Mouse (Mus musculus) heart, adult 2 months (tissue): Measurements from ENCODE around the gene Rffl.

Experiments
- CTCF ChIP-seq: fragments of 200-600 bp; IDR thresholded peaks from 2 replicates; pipeline ENCODE4 v1.8.1; 2022; ENCODE audit warnings: antibody characterized with exemption, mild to moderate bottlenecking, moderate library complexity
- EP300 ChIP-seq: fragments of 200-500 bp; IDR thresholded peaks from 2 replicates; pipeline ENCODE4 v1.6.1; 2011; ENCODE audit warnings: low read depth, low read length, control low read depth; ENCODE audit not compliant: insufficient read depth
- POLR2A ChIP-seq: fragments of 200-500 bp; IDR thresholded peaks from 2 replicates; pipeline ENCODE4 v1.6.1; 2011; ENCODE audit warnings: mild to moderate bottlenecking, low read depth, low read length, control low read depth; ENCODE audit not compliant: insufficient read depth

DNA sequence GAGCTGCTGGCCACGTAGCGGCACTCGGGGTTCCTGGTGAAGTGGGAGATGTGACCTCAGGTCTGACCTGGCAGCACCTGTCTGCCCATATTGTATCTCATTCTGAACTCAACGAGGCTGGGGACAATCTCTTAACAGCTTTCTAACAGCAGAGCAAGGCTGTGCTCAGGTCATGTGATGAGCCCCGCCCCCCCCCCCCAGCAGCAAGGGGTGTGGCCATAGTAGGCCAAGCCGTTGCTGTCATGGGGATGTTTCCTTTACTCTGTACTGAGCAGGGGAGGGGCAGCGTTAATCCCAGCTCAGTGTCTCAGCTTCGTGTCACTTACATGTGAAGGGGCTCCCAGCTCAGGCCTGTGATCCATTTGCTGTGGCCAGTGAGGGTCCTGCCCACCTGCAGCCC lies 33.9 kb upstream of the Rffl start:
- TF ChIP-seq EP300 (no peak), CTCF (no peak), POLR2A (no peak)
